Mouse (Mus musculus): Measurements from ENCODE around the gene Kctd13.

DNA sequence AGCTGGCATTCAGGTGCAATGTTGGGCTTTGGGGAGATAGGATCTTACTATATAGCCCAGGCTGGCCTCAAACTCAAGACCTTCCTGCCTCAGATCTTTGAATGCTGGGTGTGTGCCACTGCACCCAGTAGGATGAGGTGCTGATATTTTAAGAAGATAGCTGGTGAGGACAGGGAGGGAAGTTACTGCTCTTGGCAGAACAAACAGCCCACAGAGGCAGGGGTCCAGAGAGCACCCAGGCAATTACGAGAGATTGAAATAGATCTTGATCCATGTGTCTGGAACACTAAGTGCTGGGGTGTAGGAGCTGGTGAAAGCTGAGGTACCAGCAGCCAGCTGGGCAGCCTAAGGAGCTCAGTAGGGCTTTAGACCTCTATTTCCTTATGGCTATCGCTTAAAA lies 52.9 kb downstream of the Kctd13 start:
- no peak for TF ChIP-seq POLR2A (IDR thresholded peaks at IDR 0.05; ENCODE audit: low read depth, low read length)
- no peak for TF ChIP-seq CTCF (IDR thresholded peaks at IDR 0.05; ENCODE audit: extremely low read depth, insufficient read depth, insufficient read length, insufficient replicate concordance)

Data from spleen, adult 2 months (tissue).